Mouse (Mus musculus): ENCODE measurements at regions not wholly inside any gene's neighbourhood (a gene's known extent, or its start where the extent isn't known, plus 50 kb on each side); places are given as distances from the start of the nearest gene placed in this dataset.

DNA sequence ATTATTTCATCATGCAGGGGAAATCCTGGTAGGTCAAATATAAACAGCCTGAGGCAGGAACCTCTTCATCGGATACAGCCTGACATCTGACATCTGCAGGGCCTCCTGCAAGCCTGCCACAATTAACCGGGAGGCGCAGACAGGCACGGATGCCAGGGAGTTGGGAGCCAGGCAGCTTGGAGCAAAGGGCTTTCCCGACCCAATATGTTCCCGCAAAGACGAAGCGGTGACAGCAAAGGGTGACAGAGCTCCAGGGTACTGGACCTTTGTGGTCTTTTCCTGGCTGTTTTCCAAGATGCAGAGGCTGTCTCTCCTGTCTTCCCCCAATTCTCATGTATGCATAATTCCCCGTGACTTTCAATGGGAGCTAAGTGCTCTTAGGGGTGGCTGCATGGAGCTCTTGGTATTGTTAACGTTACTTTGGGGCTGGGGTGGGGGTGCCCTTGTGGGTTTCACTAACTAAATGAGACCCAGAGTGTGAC, 55.4 kb upstream of the Lhx8 start:
- 4% methylated on average over 10 of the region's 10 CpGs for WGBS

DNA sequence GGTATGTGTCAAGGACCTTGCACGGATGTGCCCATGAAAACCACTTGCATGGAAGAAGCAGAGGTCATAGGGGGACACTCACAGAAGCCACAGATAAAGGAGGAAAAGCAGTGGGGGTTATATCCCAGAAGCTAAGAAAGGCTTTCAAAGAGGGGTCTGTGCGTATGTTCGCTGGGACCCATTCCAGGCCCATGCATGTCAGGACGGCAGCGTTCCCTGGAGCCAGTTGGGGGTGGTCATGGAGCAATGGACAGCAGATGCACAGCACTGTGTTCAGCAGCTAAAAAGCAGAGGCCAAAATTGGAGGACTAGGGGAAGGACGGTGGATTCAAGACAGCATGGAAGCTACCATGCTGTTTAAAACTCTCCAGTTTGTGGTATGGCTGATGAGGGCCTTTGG, 52.4 kb upstream of the Lhx8 start:
- no peak for ATAC-seq
- no peaks in the 10 kb centered on the region for H3K9me3 ChIP-seq
- H3K4me1 ChIP-seq (replicated peaks) = peaks cover 38% of the 10 kb centered on the region
- no peak overlapping the region for H3K9ac ChIP-seq (replicated peaks)
- peaks cover 7% of the 10 kb centered on the region; the same call in 1 of the 2 replicates for H3K27me3 ChIP-seq
- no peak overlapping the region for H3K4me2 ChIP-seq (replicated peaks)
- no peak overlapping the region for H3K27ac ChIP-seq
- no peaks in the 10 kb centered on the region for H3K36me3 ChIP-seq
- H3K4me3 ChIP-seq (replicated peaks) = no peak overlapping the region
- 77% methylated on average over 6 of the region's 6 CpGs for WGBS

More for the DNA sequence above, 55.4 kb upstream of the Lhx8 start:
- no peak overlapping the region; the same call in 1 of the 2 replicates for H3K27ac ChIP-seq
- 0 out of 2 replicates have a peak overlapping the region, but pooled peaks have one; percentile 20 for H3K9ac ChIP-seq (replicated peaks)
- peaks cover 7% of the 10 kb centered on the region; the same call in 1 of the 2 replicates for H3K27me3 ChIP-seq
- no peaks in the 10 kb centered on the region for H3K9me3 ChIP-seq
- peaks cover 50% of the 10 kb centered on the region for H3K4me1 ChIP-seq (replicated peaks)
- H3K36me3 ChIP-seq = no peaks in the 10 kb centered on the region
- ATAC-seq = peak; percentile 86
- H3K4me2 ChIP-seq (replicated peaks) = peak overlapping the region; percentile 11; the same call in 1 of the 2 replicates
- no peak overlapping the region for H3K4me3 ChIP-seq (replicated peaks)

DNA sequence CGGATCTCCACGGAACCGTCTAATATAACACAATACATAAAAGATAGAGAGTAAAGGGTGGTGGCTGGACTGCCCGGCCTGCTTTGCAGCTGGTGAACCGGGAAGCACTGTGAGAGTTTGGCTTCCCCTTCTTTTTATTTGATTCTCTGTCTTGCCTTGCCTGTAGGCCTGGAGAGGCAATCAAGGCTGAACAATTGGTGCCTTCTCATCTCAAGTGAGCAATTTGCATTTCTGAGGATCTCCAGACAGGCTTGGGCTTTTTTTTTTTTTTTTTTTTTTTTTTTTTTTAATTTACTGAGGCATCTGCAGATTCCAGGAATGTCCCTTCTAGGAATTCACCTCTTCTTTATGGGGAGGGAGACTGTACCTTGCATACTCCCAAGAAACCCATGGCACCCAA, 51.1 kb upstream of the Lhx8 start:
- Histone ChIP-seq H3K27ac (no peak overlapping the region), H3K27me3 (peaks cover 4% of the 10 kb centered on the region; the same call in 1 of the 2 replicates), H3K4me3 (replicated peaks) (no peak overlapping the region), H3K4me2 (replicated peaks) (no peak overlapping the region), H3K9ac (replicated peaks) (no peak overlapping the region), H3K36me3 (no peaks in the 10 kb centered on the region), H3K4me1 (replicated peaks) (peaks cover 26% of the 10 kb centered on the region), H3K9me3 (no peaks in the 10 kb centered on the region)
- WGBS = 7% methylated on average over 5 of the region's 5 CpGs
- ATAC-seq = no peak
